Mouse (Mus musculus) hindbrain, postnatal 0 days (tissue): ENCODE results near the gene Clcnkb. TPM values are rescaled to one million over a fixed set of nuclear protein-coding genes. Genes with fewer than 3 reads are reported as not detected.

Experiments used
- ATAC-seq: fragments of 200-750 bp; cut with Nextera tagmentation; 2 replicates; pipeline ENCODE4 v1.8.0; 2017; ENCODE audit warnings: mild to moderate bottlenecking, moderate TSS enrichment, moderate library complexity
- DNase-seq: peaks from one replicate; pipeline ENCODE4 v3.0.0-alpha.2; 2015; ENCODE audit warnings: low spot score
- H3K27ac ChIP-seq: fragments of 300-500 bp; sonication (generic); 2 replicates; pipeline ENCODE4 v1.5.1; 2014; ENCODE audit warnings: mild to moderate bottlenecking
- H3K27me3 ChIP-seq: fragments of 300-500 bp; sonication (generic); 2 replicates; pipeline ENCODE4 v1.6.1; 2014; ENCODE audit warnings: low read length, mixed read lengths; ENCODE audit not compliant: insufficient read depth
- H3K36me3 ChIP-seq: fragments of 300-500 bp; sonication (generic); 2 replicates; pipeline ENCODE4 v1.6.1; 2014; ENCODE audit warnings: low read length, mixed read lengths; ENCODE audit not compliant: insufficient read depth
- H3K4me1 ChIP-seq: fragments of 300-500 bp; sonication (generic); 2 replicates; pipeline ENCODE4 v1.6.1; 2014; ENCODE audit warnings: antibody characterized with exemption, low read length, mixed read lengths; ENCODE audit not compliant: insufficient read depth
- H3K4me2 ChIP-seq: fragments of 300-500 bp; sonication (generic); 2 replicates; pipeline ENCODE4 v1.6.1; 2014; ENCODE audit warnings: low read depth, mild to moderate bottlenecking, low read length, moderate library complexity, mixed read lengths
- H3K4me3 ChIP-seq: fragments of 300-500 bp; sonication (generic); 2 replicates; pipeline ENCODE4 v1.5.1; 2014; ENCODE audit warnings: low read length
- H3K9ac ChIP-seq: fragments of 300-500 bp; sonication (generic); replicated peaks from 2 replicates; pipeline ENCODE4 v1.6.1; 2014; ENCODE audit warnings: mild to moderate bottlenecking, low read length, moderate library complexity, mixed read lengths
- H3K9me3 ChIP-seq: fragments of 300-500 bp; sonication (generic); 2 replicates; pipeline ENCODE4 v1.6.1; 2016; ENCODE audit warnings: low read length, mixed read lengths
- CTCF ChIP-seq: IDR thresholded peaks from 2 replicates; pipeline ENCODE4 v1.5.1; 2016; ENCODE audit warnings: antibody characterized with exemption, control low read depth, low read depth
- WGBS: fragments of 180-500 bp; shearing (Covaris S2); extraction: QIAGEN DNeasy Blood & Tissue Kit; methylation state at CpG from one replicate; pipeline ENCODE4 v1.1.7; 2014; 5-methylcytosine and 5-hydroxymethylcytosine counted together
- polyA plus RNA-seq: library from polyadenylated mRNA; unstranded; fragments of >200 nt; fragmentation: Nextera tagmentation; extraction: Ambion mirVana; gene quantifications from 2 replicates; pipeline ENCODE4 v1.2.1, GENCODE M21; 2015
- total RNA-seq: library from RNA; depleted of rRNA; stranded (reverse); fragments of >200 nt; gene quantifications from 2 replicates; pipeline ENCODE4 v1.2.3, GENCODE M21; 2014

Clcnkb gene
- total and polyA plus RNA-seq, 2 experiments from 2014 or later = 0.38 to 5.0 TPM

DNA sequence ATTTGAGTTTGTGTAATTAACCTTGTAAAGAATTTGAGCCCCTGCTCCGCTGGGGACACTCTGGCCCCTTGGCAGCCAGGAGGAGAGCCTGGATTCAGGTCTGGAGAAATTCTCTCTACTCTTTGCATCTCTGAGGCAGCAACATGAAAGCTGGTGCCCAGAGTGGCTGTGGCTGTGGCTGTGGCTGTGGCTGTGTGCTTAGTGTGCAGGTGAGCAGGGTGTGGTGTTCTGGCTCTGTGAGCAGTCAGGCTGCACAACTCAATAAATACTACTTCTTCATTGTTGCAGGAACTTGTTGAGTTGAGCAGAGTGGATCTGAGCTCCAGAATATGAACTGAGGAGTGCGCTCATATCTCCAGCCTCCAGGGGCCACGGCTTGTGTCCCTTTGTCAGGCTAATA is 43.1 kb upstream of the Clcnkb start:
- H3K4me3 ChIP-seq = no peak overlapping the region
- no peak overlapping the region for H3K9ac ChIP-seq
- DNase-seq (no peak), ATAC-seq (no peak)
- 60% methylated on average over 3 of the region's 3 CpGs for WGBS
- peaks cover 14% of the 10 kb centered on the region; the same call in 1 of the 2 replicates for H3K36me3 ChIP-seq
- H3K27ac ChIP-seq = no peak overlapping the region
- no peak for TF ChIP-seq CTCF
- H3K27me3 ChIP-seq = no peaks in the 10 kb centered on the region
- no peaks in the 10 kb centered on the region for H3K9me3 ChIP-seq
- no peak overlapping the region for H3K4me2 ChIP-seq
- H3K4me1 ChIP-seq = no peaks in the 10 kb centered on the region; the same call in 1 of the 2 replicates

GRCm38 (mm10) chr4:141458236-141458635 is 42.4 kb upstream of the Clcnkb start:
- H3K4me3 ChIP-seq = no peak overlapping the region
- no peaks in the 10 kb centered on the region; the same call in 1 of the 2 replicates for H3K4me1 ChIP-seq
- no peaks in the 10 kb centered on the region for H3K9me3 ChIP-seq
- no peak for DNase-seq
- peaks cover 8% of the 10 kb centered on the region; the same call in 1 of the 2 replicates for H3K36me3 ChIP-seq
- H3K4me2 ChIP-seq = no peak overlapping the region
- WGBS = 10% methylated on average over 7 of the region's 7 CpGs
- no peak overlapping the region for H3K9ac ChIP-seq
- H3K27ac ChIP-seq = no peak overlapping the region
- no peak for TF ChIP-seq CTCF
- no peak for ATAC-seq
- H3K27me3 ChIP-seq = no peaks in the 10 kb centered on the region

GRCm38 (mm10) chr4:141456193-141456938 is 40.6 kb upstream of the Clcnkb start:
- no peak overlapping the region for H3K27ac ChIP-seq
- H3K4me3 ChIP-seq = no peak overlapping the region
- WGBS = 90% methylated on average over 14 of the region's 14 CpGs
- no peak for TF ChIP-seq CTCF
- DNase-seq = no peak
- no peaks in the 10 kb centered on the region for H3K27me3 ChIP-seq
- no peaks in the 10 kb centered on the region; the same call in 1 of the 2 replicates for H3K4me1 ChIP-seq
- ATAC-seq = no peak
- H3K9me3 ChIP-seq = no peaks in the 10 kb centered on the region
- H3K4me2 ChIP-seq = no peak overlapping the region
- H3K36me3 ChIP-seq = peaks cover 4% of the 10 kb centered on the region; the same call in 1 of the 2 replicates
- no peak overlapping the region for H3K9ac ChIP-seq

DNA sequence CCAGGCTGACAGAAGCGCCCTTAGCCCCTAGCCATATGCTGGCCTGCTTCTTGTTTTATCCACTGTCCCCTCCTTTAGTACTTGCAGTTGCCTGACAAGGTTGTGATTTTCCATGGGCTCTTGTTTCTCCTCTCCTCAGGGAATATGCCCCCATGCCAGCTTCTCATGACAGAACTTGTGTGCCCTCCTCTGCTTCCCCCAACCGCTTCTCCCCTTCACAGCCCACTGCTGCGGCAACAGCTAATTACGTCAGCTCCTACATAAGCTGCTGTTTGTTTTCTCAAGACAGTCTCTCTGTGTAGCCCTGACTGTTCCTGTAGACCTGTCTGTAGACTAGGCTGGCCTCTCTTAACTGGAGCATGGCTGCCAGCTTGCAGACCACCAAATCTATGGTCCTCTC is 39.7 kb upstream of the Clcnkb start:
- ATAC-seq = peak; percentile 41
- Histone ChIP-seq H3K4me3 (no peak overlapping the region), H3K27ac (no peak overlapping the region), H3K9me3 (no peaks in the 10 kb centered on the region), H3K36me3 (peaks cover 4% of the 10 kb centered on the region; the same call in 1 of the 2 replicates), H3K4me1 (no peaks in the 10 kb centered on the region; the same call in 1 of the 2 replicates), H3K27me3 (no peaks in the 10 kb centered on the region), H3K4me2 (no peak overlapping the region), H3K9ac (no peak overlapping the region)
- WGBS = 69% methylated on average over 4 of the region's 4 CpGs
- TF ChIP-seq CTCF = no peak
- DNase-seq = no peak

DNA sequence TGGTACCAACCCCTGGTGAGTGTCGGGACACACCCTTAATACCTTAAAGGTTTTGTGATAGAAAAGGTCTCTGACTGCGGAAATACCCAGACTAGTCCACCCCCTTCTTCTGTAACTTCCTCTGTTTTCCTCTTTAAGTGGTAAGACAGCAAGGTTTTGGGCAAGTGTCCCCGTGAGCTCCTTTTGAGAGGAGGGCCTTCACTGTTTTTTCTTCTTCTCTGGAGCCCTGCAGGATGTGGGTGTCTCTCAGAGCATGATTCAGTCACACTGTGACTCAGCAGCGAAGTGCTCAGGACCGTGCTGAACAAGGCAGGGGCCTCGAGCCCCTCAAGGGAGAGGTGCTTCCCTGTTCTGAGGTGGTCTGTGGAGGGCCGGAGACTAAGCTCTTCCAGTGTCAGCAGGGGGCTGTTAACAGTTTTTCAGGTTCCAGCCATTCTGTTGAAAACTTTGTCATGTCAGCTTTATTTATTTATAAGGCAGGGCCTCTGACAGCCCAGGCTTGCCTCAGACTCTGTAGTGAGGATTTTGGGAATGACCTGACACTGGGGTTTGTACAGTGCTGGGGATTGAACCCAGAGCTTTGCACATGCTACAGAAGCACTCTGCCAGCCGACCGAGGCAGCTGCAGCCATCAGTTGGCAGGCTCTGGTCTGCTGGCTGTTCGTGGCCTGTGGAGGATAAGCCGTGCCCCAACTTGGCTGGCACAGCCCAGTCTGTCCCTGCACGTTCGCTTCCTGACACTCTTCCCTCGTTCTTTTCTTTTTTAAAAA is 39.0 kb upstream of the Clcnkb start:
- Histone ChIP-seq H3K9ac (no peak overlapping the region), H3K9me3 (no peaks in the 10 kb centered on the region), H3K27me3 (no peaks in the 10 kb centered on the region), H3K4me2 (no peak overlapping the region), H3K4me3 (no peak overlapping the region), H3K4me1 (no peaks in the 10 kb centered on the region; the same call in 1 of the 2 replicates), H3K27ac (peak overlapping the region; percentile 42; the same call in 1 of the 2 replicates), H3K36me3 (peaks cover 4% of the 10 kb centered on the region; the same call in 1 of the 2 replicates)
- DNase-seq = no peak
- WGBS = 69% methylated on average over 14 of the region's 14 CpGs
- TF ChIP-seq CTCF = no peak
- ATAC-seq = peak; percentile 35; the same call in 1 of the 2 replicates

DNA sequence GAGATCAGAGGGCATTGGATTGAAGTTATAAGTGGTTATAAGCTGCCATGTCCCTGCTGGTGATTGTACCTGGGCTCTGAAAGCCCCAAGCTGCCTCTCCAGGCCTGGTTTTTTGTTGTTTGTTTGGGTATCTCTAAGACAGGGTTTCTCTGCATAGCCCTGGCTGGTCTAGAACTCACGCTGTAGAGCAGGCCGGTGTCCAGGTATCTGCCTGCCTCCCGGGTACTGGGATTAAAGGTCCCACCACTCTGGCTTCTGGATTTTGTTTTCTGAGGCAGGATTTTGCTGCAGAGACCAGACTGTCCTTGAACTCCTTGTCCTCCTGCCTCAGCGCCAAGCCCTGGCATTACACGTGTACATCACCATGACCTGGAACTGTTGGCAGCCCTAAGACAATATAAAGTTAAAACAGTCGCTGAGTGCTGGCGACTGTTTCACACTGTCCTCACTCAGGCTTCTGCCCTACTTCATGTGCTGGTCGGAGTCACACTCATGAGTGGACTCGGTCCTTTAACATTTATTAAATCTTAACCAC is 36.2 kb upstream of the Clcnkb start:
- ATAC-seq = no peak
- Histone ChIP-seq H3K9ac (no peak overlapping the region), H3K9me3 (no peaks in the 10 kb centered on the region), H3K4me1 (no peaks in the 10 kb centered on the region), H3K27ac (no peak overlapping the region), H3K36me3 (peaks cover 19% of the 10 kb centered on the region), H3K4me2 (no peak overlapping the region), H3K27me3 (no peaks in the 10 kb centered on the region), H3K4me3 (no peak overlapping the region)
- no peak for DNase-seq
- TF ChIP-seq CTCF = no peak
- 91% methylated on average over 9 of the region's 9 CpGs for WGBS
